ENCODE assay signal across 12 mouse cellular contexts in genomic region chr7:82533188-82533587, GRCm38 (mm10).
DNase-seq lines count a peak whose midpoint lies in the region; ATAC-seq and TF ChIP-seq lines count a peak whose summit lies in the region.
"Had no signal": no experiment of that assay in that cellular context is flagged by ENCODE, and none has a peak within 500 bp of the region (broad histone marks: within the 10 kb centered on the region; RNA-seq: fewer than 3 reads in every experiment).

No protein-coding gene starts in this region.

- no peak overlapping the region for H3K9ac ChIP-seq in kidney, postnatal 0 days (ENCODE audit: low read depth, low read length)
- H3K9ac ChIP-seq in stomach, postnatal 0 days (ENCODE audit: low read length), result no peak overlapping the region
- H3K9ac ChIP-seq in forebrain, embryonic 15.5 days (replicated peaks), result no peak overlapping the region
- H3K9ac ChIP-seq: embryonic facial prominence, embryonic 12.5 days; hindbrain, embryonic 14.5 days; lung, embryonic 15.5 days had no signal

- H3K27me3 ChIP-seq in kidney, postnatal 0 days (ENCODE audit: insufficient read depth, low read length), result no peaks in the 10 kb centered on the region
- H3K27me3 ChIP-seq in stomach, postnatal 0 days (ENCODE audit: control insufficient read depth, insufficient read depth, low read length), result no peaks in the 10 kb centered on the region
- no peaks in the 10 kb centered on the region for H3K27me3 ChIP-seq in forebrain, embryonic 15.5 days
- H3K27me3 ChIP-seq: embryonic facial prominence, embryonic 12.5 days had no signal

- no peak overlapping the region for H3K4me2 ChIP-seq in kidney, postnatal 0 days (ENCODE audit: low read length)
- no peak overlapping the region for H3K4me2 ChIP-seq in stomach, postnatal 0 days (replicated peaks; ENCODE audit: low read depth)
- H3K4me2 ChIP-seq in forebrain, embryonic 15.5 days (replicated peaks), result no peak overlapping the region
- H3K4me2 ChIP-seq: embryonic facial prominence, embryonic 12.5 days; hindbrain, embryonic 14.5 days; lung, embryonic 15.5 days had no signal

- H3K9me3 ChIP-seq in kidney, postnatal 0 days (replicated peaks; ENCODE audit: low read length), result no peaks in the 10 kb centered on the region
- H3K9me3 ChIP-seq in stomach, postnatal 0 days (ENCODE audit: control insufficient read depth, low read length), result no peaks in the 10 kb centered on the region
- H3K9me3 ChIP-seq in forebrain, embryonic 15.5 days, result no peaks in the 10 kb centered on the region
- H3K9me3 ChIP-seq: embryonic facial prominence, embryonic 12.5 days; lung, embryonic 15.5 days had no signal

- WGBS in kidney, postnatal 0 days, result 71% methylated on average over 4 of the region's 4 CpGs
- WGBS in stomach, postnatal 0 days, result 70% methylated on average over 4 of the region's 4 CpGs
- 70% methylated on average over 4 of the region's 4 CpGs for WGBS in forebrain, embryonic 15.5 days

- no peak for ATAC-seq in kidney, postnatal 0 days (replicated peaks; ENCODE audit: low FRiP score, low read depth)
- no peak for ATAC-seq in stomach, postnatal 0 days (ENCODE audit: low FRiP score, low TSS enrichment)
- ATAC-seq in forebrain, embryonic 15.5 days (replicated peaks), result no peak

- H3K4me1 ChIP-seq in kidney, postnatal 0 days (replicated peaks; ENCODE audit: insufficient read depth, low read length), result no peaks in the 10 kb centered on the region
- 0 out of 2 replicates have a peak, but pooled peaks cover 2% of the 10 kb centered on the region for H3K4me1 ChIP-seq in stomach, postnatal 0 days (replicated peaks; ENCODE audit: control insufficient read depth, insufficient read depth)
- no peaks in the 10 kb centered on the region for H3K4me1 ChIP-seq in forebrain, embryonic 15.5 days

- TF ChIP-seq EP300 in stomach, postnatal 0 days (optimal IDR thresholded peaks at IDR 0.05), result no peak

- peak; percentile 34; the same call in 1 of the 2 replicates for TF ChIP-seq CTCF in kidney, postnatal 0 days (IDR thresholded peaks at IDR 0.05; ENCODE audit: low read depth)
- peak; percentile 55 for TF ChIP-seq CTCF in stomach, postnatal 0 days (IDR thresholded peaks at IDR 0.05; ENCODE audit: low read depth)

- no peak overlapping the region for H3K4me3 ChIP-seq in kidney, postnatal 0 days (replicated peaks; ENCODE audit: low read depth, low read length)
- H3K4me3 ChIP-seq in stomach, postnatal 0 days (ENCODE audit: low read depth, low read length), result no peak overlapping the region
- H3K4me3 ChIP-seq in forebrain, embryonic 15.5 days, result no peak overlapping the region
- H3K4me3 ChIP-seq: embryonic facial prominence, embryonic 12.5 days; lung, embryonic 15.5 days; myocyte had no signal

- no peak overlapping the region for H3K27ac ChIP-seq in kidney, postnatal 0 days
- no peak overlapping the region for H3K27ac ChIP-seq in stomach, postnatal 0 days (replicated peaks)
- H3K27ac ChIP-seq in forebrain, embryonic 15.5 days (replicated peaks), result no peak overlapping the region
- H3K27ac ChIP-seq: embryonic facial prominence, embryonic 12.5 days had no signal

- H3K36me3 ChIP-seq in kidney, postnatal 0 days (ENCODE audit: insufficient read depth, low read length), result no peaks in the 10 kb centered on the region
- no peaks in the 10 kb centered on the region for H3K36me3 ChIP-seq in stomach, postnatal 0 days (ENCODE audit: control insufficient read depth, insufficient read depth, low read length)
- no peaks in the 10 kb centered on the region for H3K36me3 ChIP-seq in forebrain, embryonic 15.5 days
- H3K36me3 ChIP-seq: embryonic facial prominence, embryonic 12.5 days; lung, embryonic 15.5 days had no signal

- DNase-seq in kidney, postnatal 0 days (ENCODE audit: low spot score), result no peak
- DNase-seq in kidney, postnatal 14 days, result no peak
- peak; percentile 3 for DNase-seq in thymus, postnatal 14 days
- no peak for DNase-seq in thymus, postnatal 0 days (ENCODE audit: low spot score)
- DNase-seq in ZHBTc4 (ENCODE audit: low read depth, low spot score), result peak; percentile 45
- DNase-seq in stomach, postnatal 0 days (ENCODE audit: low spot score), result no peak
- DNase-seq: right cerebral cortex, adult 18-20 months had no signal

Comparison
In these comparisons a context has a peak if more than half of its experiments do, and no peak if none do; other contexts are left out.
1. DNase-seq: peak in thymus, postnatal 14 days (single experiment) and ZHBTc4 (single experiment); none in kidney, postnatal 0 days (single experiment), kidney, postnatal 14 days (single experiment), thymus, postnatal 0 days (single experiment) and stomach, postnatal 0 days (single experiment).